Mouse (Mus musculus): ENCODE data around the gene Ctsz. TPM values are rescaled to one million over a fixed set of nuclear protein-coding genes. Genes with fewer than 3 reads are reported as not detected.
A peak's percentile ranks its signal among the peaks of the same experiment; 100 is the strongest.

The Ctsz gene
- polyA plus RNA-seq, 1 experiment from 2014 or later, result 74.5 TPM

GRCm38 (mm10) chr2:174415731-174416310, 23.0 kb downstream of the Ctsz start, which contains the start of gene Nelfcd:
Gene Nelfcd, plus strand, starts transcription at chr2:174415804.
- H3K27ac ChIP-seq, result no peak within 1 kb of the TSS
- peak within 1 kb of the TSS; percentile 82 for H3K4me3 ChIP-seq (replicated peaks)
- peaks cover 15% of the 10 kb centered on the region for H3K36me3 ChIP-seq
- no peaks in the 10 kb centered on the region for H3K27me3 ChIP-seq
- WGBS, result under 1% methylated on average over 40 of the region's 40 CpGs
- peaks cover 16% of the 10 kb centered on the region for H3K4me1 ChIP-seq (replicated peaks)
- peak within 1 kb of the TSS; percentile 86 for H3K9ac ChIP-seq (replicated peaks)
- H3K4me2 ChIP-seq (replicated peaks), result peak within 1 kb of the TSS; percentile 61
- H3K9me3 ChIP-seq, result no peaks in the 10 kb centered on the region
- ATAC-seq, result peak; percentile 91

- no peaks in the 10 kb centered on the region for H3K9me3 ChIP-seq
- H3K4me2 ChIP-seq (replicated peaks), result peak overlapping the region; percentile 61
- ATAC-seq, result no peak
- peaks cover 16% of the 10 kb centered on the region for H3K4me1 ChIP-seq (replicated peaks)
- no peak overlapping the region for H3K9ac ChIP-seq (replicated peaks)
- H3K27ac ChIP-seq, result no peak overlapping the region
- no peaks in the 10 kb centered on the region for H3K27me3 ChIP-seq
- WGBS, result 49% methylated on average over 18 of the region's 18 CpGs
- peaks cover 9% of the 10 kb centered on the region for H3K36me3 ChIP-seq
- H3K4me3 ChIP-seq (replicated peaks), result peak overlapping the region; percentile 82
Observed at GRCm38 (mm10) chr2:174415001-174415730, 23.7 kb downstream of the Ctsz start.

- no peaks in the 10 kb centered on the region for H3K36me3 ChIP-seq
- peaks cover 14% of the 10 kb centered on the region for H3K4me1 ChIP-seq (replicated peaks)
- no peak overlapping the region for H3K4me2 ChIP-seq (replicated peaks)
- no peaks in the 10 kb centered on the region for H3K27me3 ChIP-seq
- H3K9ac ChIP-seq (replicated peaks), result no peak overlapping the region
- WGBS, result 81% methylated on average over 7 of the region's 7 CpGs
- no peak overlapping the region for H3K27ac ChIP-seq
- H3K9me3 ChIP-seq, result no peaks in the 10 kb centered on the region
- no peak overlapping the region for H3K4me3 ChIP-seq (replicated peaks)
- ATAC-seq, result no peak
Observed at GRCm38 (mm10) chr2:174413127-174413526, 25.7 kb downstream of the Ctsz start.

GRCm38 (mm10) chr2:174410222-174410621, 28.6 kb downstream of the Ctsz start:
- Histone ChIP-seq H3K4me2 (replicated peaks) (no peak overlapping the region), H3K4me3 (replicated peaks) (no peak overlapping the region), H3K36me3 (no peaks in the 10 kb centered on the region), H3K27me3 (no peaks in the 10 kb centered on the region), H3K27ac (no peak overlapping the region), H3K9me3 (no peaks in the 10 kb centered on the region), H3K4me1 (replicated peaks) (no peaks in the 10 kb centered on the region), H3K9ac (replicated peaks) (no peak overlapping the region)
- 32% methylated on average over 2 of the region's 2 CpGs for WGBS
- no peak for ATAC-seq

- 80% methylated on average over 4 of the region's 4 CpGs for WGBS
- H3K27me3 ChIP-seq, result no peaks in the 10 kb centered on the region
- H3K4me3 ChIP-seq (replicated peaks), result no peak overlapping the region
- no peaks in the 10 kb centered on the region for H3K36me3 ChIP-seq
- no peak overlapping the region for H3K9ac ChIP-seq (replicated peaks)
- H3K9me3 ChIP-seq, result no peaks in the 10 kb centered on the region
- H3K27ac ChIP-seq, result no peak overlapping the region
- no peaks in the 10 kb centered on the region for H3K4me1 ChIP-seq (replicated peaks)
- no peak for ATAC-seq
- no peak overlapping the region for H3K4me2 ChIP-seq (replicated peaks)
Observed at GRCm38 (mm10) chr2:174400396-174400795, 38.4 kb downstream of the Ctsz start.

- 88% methylated on average over 6 of the region's 6 CpGs for WGBS
- no peak for ATAC-seq
Observed at GRCm38 (mm10) chr2:174397881-174398280, 41.0 kb downstream of the Ctsz start.

GRCm38 (mm10) chr2:174397065-174397464, 41.8 kb downstream of the Ctsz start:
- no peaks in the 10 kb centered on the region for H3K27me3 ChIP-seq
- H3K36me3 ChIP-seq, result no peaks in the 10 kb centered on the region
- no peak overlapping the region for H3K4me3 ChIP-seq (replicated peaks)
- no peak overlapping the region for H3K27ac ChIP-seq
- no peak for ATAC-seq
- no peak overlapping the region for H3K4me2 ChIP-seq (replicated peaks)
- no peak overlapping the region for H3K9ac ChIP-seq (replicated peaks)
- WGBS, result 96% methylated on average over 1 of the region's 1 CpGs
- H3K4me1 ChIP-seq (replicated peaks), result no peaks in the 10 kb centered on the region
- H3K9me3 ChIP-seq, result no peaks in the 10 kb centered on the region

More at GRCm38 (mm10) chr2:174397881-174398280, 41.0 kb downstream of the Ctsz start:
- Histone ChIP-seq H3K9ac (replicated peaks) (no peak overlapping the region), H3K36me3 (no peaks in the 10 kb centered on the region), H3K27me3 (no peaks in the 10 kb centered on the region), H3K4me2 (replicated peaks) (no peak overlapping the region), H3K4me3 (replicated peaks) (no peak overlapping the region), H3K9me3 (no peaks in the 10 kb centered on the region), H3K4me1 (replicated peaks) (no peaks in the 10 kb centered on the region), H3K27ac (no peak overlapping the region)

GRCm38 (mm10) chr2:174396643-174397042, 42.2 kb downstream of the Ctsz start:
- Histone ChIP-seq H3K4me1 (replicated peaks) (no peaks in the 10 kb centered on the region), H3K36me3 (no peaks in the 10 kb centered on the region), H3K27ac (no peak overlapping the region), H3K4me2 (replicated peaks) (no peak overlapping the region), H3K4me3 (replicated peaks) (no peak overlapping the region), H3K9me3 (no peaks in the 10 kb centered on the region), H3K27me3 (no peaks in the 10 kb centered on the region), H3K9ac (replicated peaks) (no peak overlapping the region)
- no peak for ATAC-seq
- WGBS, result 87% methylated on average over 10 of the region's 10 CpGs

- WGBS, result 88% methylated on average over 5 of the region's 5 CpGs
- Histone ChIP-seq H3K9me3 (no peaks in the 10 kb centered on the region), H3K9ac (replicated peaks) (no peak overlapping the region), H3K27me3 (no peaks in the 10 kb centered on the region), H3K36me3 (no peaks in the 10 kb centered on the region), H3K4me2 (replicated peaks) (no peak overlapping the region), H3K4me3 (replicated peaks) (no peak overlapping the region), H3K27ac (no peak overlapping the region), H3K4me1 (replicated peaks) (no peaks in the 10 kb centered on the region)
- no peak for ATAC-seq
Observed at GRCm38 (mm10) chr2:174393383-174393782, 45.5 kb downstream of the Ctsz start.

- ATAC-seq, result no peak
- H3K4me2 ChIP-seq (replicated peaks), result no peak overlapping the region
Observed at GRCm38 (mm10) chr2:174392554-174392953, 46.3 kb downstream of the Ctsz start.

GRCm38 (mm10) chr2:174391936-174392335, 46.9 kb downstream of the Ctsz start:
- no peak for ATAC-seq
- no peak overlapping the region for H3K4me2 ChIP-seq (replicated peaks)
- no peaks in the 10 kb centered on the region for H3K9me3 ChIP-seq
- no peaks in the 10 kb centered on the region for H3K36me3 ChIP-seq
- no peak overlapping the region for H3K4me3 ChIP-seq (replicated peaks)
- H3K4me1 ChIP-seq (replicated peaks), result no peaks in the 10 kb centered on the region
- no peak overlapping the region for H3K27ac ChIP-seq
- no peaks in the 10 kb centered on the region for H3K27me3 ChIP-seq
- no peak overlapping the region for H3K9ac ChIP-seq (replicated peaks)
- WGBS, result 95% methylated on average over 3 of the region's 3 CpGs

More at GRCm38 (mm10) chr2:174392554-174392953, 46.3 kb downstream of the Ctsz start:
- no peaks in the 10 kb centered on the region for H3K9me3 ChIP-seq
- no peak overlapping the region for H3K4me3 ChIP-seq (replicated peaks)
- no peaks in the 10 kb centered on the region for H3K27me3 ChIP-seq
- H3K9ac ChIP-seq (replicated peaks), result no peak overlapping the region
- H3K36me3 ChIP-seq, result no peaks in the 10 kb centered on the region
- 55% methylated on average over 9 of the region's 9 CpGs for WGBS
- no peak overlapping the region for H3K27ac ChIP-seq
- no peaks in the 10 kb centered on the region for H3K4me1 ChIP-seq (replicated peaks)

- no peak overlapping the region for H3K27ac ChIP-seq
- WGBS, result 94% methylated on average over 9 of the region's 9 CpGs
- H3K9me3 ChIP-seq, result no peaks in the 10 kb centered on the region
- H3K4me3 ChIP-seq (replicated peaks), result no peak overlapping the region
- no peak for ATAC-seq
- no peaks in the 10 kb centered on the region for H3K36me3 ChIP-seq
- H3K4me1 ChIP-seq (replicated peaks), result no peaks in the 10 kb centered on the region
- H3K27me3 ChIP-seq, result no peaks in the 10 kb centered on the region
- no peak overlapping the region for H3K9ac ChIP-seq (replicated peaks)
- H3K4me2 ChIP-seq (replicated peaks), result no peak overlapping the region
Observed at GRCm38 (mm10) chr2:174381021-174381420, 57.8 kb downstream of the Ctsz start.

Data from midbrain, embryonic 13.5 days (tissue).